Mouse (Mus musculus): ENCODE measurements around the gene Gm20388. TPM values are rescaled to one million over a fixed set of nuclear protein-coding genes. Genes with fewer than 3 reads are reported as not detected.

The Gm20388 gene
- total RNA-seq, 2 experiments from 2014 or later, result 18.5 to 23.8 TPM

DNA sequence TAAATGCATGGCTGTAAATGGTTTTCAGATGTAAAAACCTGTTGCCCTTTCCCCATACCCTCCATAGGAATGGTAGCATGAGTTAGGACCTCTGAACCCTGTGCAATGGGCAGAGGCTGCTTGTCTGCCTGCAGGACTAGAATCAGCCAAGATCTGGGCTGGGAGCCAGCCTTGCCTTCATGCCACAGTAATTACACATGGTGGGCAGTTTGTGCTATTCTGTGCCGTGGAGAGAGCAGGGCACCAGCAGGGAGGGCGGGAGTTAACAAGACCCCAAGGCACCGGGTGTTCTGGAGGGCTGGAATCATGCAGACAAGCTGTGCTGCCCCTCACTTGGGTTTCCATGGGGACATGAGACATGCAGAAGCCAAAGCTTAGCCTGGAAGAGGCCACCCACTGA lies 2894.7 kb downstream of the Gm20388 start:
- ATAC-seq (replicated peaks; ENCODE audit: poor library complexity, severe bottlenecking), result no peak

GRCm38 (mm10) chr8:122806956-122807538 lies 2896.4 kb downstream of the Gm20388 start:
- ATAC-seq (replicated peaks; ENCODE audit: poor library complexity, severe bottlenecking), result no peak

DNA sequence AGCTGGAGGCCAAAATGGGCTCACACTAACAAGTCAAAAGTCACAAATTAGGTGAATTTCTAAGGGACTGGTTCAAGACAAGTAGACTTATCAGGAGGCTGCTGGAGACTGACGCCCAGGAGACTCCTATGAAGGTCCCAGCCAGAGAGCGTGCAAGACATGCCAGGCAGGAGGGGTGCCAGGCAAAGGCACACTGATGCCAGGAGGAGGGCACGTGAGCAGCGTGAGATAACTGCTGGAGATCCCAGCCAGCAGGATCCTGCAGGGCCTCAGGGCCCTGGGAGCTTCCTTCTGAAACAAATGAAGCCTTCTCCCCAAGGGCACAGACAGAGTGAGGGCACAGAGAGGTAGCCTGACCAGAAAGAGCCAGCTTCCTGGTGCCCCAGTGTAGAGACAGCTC lies 2897.3 kb downstream of the Gm20388 start:
- ATAC-seq (replicated peaks; ENCODE audit: poor library complexity, severe bottlenecking), result no peak

DNA sequence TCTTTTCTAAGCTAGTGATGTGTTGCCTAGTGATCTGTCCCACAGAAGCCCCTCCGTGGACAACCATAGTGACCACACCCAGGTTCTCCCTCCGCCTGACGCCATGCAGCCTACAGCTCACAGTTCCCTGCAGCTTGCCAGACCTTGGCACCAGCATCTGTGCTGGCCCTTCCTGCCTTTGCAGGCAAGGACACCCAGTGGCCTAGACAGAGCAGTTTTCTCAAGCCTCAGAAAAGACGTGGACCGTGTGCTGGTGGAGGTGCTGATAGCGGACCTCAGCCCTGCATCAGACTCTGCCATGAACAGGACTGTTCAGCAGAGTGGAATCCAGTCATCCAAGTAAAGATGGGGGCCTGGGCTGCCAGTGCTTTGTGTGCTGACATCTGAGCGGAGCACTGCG lies 2899.7 kb downstream of the Gm20388 start:
- no peak for ATAC-seq (replicated peaks; ENCODE audit: poor library complexity, severe bottlenecking)

- no peak for ATAC-seq (replicated peaks; ENCODE audit: poor library complexity, severe bottlenecking)
Measured at GRCm38 (mm10) chr8:122811870-122812494, 2901.3 kb downstream of the Gm20388 start.

- ATAC-seq (replicated peaks; ENCODE audit: poor library complexity, severe bottlenecking), result no peak
Measured at GRCm38 (mm10) chr8:122812610-122813250, 2902.1 kb downstream of the Gm20388 start.

DNA sequence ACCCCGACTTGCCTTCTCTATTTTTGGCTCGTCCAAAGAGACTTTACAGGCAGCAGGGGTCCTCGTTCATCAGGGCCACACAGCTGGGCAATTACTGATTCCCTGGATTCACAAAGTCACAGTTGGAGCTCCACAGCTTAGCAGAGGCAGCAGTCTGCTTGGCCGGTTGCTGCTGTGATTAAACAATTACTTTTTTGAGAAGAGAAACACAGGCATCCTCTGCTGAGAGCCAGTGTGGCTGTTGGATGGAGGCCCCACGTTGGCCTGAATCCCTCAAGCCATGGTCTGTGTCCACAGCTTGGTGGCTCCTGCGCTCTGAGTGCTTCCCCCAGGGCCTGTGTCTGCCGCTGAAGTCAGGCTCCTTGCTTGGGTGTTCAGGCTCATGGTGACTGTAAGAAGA lies 2904.0 kb downstream of the Gm20388 start:
- no peak for ATAC-seq (replicated peaks; ENCODE audit: poor library complexity, severe bottlenecking)

DNA sequence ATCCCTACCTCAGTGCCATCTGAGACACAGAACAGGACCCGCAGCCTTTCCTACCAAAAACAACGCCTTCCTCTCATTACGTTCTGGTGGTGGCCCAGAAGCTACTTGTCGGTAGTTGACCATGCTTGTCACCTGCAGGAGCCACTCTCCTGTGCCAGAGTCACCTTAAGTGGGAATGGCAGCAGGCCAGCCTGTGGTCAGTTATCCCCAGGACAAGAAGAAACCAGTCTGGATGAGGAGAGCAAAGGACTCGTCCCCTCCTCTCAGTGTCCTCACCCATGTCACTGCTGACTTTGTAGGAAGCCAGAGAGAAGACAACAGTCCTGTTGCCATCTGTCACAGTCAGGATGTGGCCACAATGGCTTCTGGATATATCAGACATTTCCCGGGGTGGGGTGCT lies 2906.3 kb downstream of the Gm20388 start:
- no peak for ATAC-seq (replicated peaks; ENCODE audit: poor library complexity, severe bottlenecking)

GRCm38 (mm10) chr8:122817724-122818496 lies 2907.3 kb downstream of the Gm20388 start:
- ATAC-seq (replicated peaks; ENCODE audit: poor library complexity, severe bottlenecking), result no peak

DNA sequence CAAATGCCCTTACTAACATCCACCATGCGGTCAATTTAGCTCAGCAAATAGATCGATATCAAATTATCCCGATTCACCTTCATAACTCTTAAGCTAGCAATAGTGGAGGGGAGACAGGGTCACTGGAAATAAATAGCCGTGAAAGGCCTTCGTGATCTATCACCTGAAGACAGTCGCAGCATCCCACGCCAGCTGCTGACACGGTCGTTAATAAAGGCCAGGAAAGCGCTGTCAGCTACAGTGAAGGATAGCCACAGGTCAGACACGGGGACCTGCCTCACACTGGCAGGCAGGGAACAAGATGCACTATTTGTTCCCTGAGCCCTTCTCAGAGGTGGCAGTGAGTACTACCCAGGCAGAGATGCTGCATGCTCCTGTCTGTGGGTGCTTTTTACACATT lies 2909.1 kb downstream of the Gm20388 start:
- no peak for ATAC-seq (replicated peaks; ENCODE audit: poor library complexity, severe bottlenecking)

- no peak for ATAC-seq (replicated peaks; ENCODE audit: poor library complexity, severe bottlenecking)
Measured at GRCm38 (mm10) chr8:122824571-122824970, 2913.9 kb downstream of the Gm20388 start.

- no peak for ATAC-seq (replicated peaks; ENCODE audit: poor library complexity, severe bottlenecking)
Measured at GRCm38 (mm10) chr8:122824986-122825385, 2914.3 kb downstream of the Gm20388 start.

DNA sequence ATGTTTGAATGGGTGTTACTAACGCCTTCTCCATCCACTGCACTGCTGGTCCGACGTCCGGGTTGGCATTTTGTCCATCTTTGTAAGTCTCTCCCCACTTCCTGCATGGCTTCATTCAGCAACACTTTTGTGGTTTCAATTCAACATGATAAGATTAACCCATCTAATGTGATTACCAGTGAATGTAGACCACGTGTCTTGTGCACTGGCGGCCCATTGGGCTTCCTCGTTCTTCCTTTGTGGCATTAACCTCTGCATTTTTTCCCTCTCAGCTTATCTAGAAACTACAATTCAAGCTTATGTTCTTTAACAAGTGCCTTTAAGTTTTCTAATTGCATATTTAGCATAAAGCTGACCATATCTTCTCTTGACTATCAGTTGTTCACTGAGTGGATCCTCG lies 2914.8 kb downstream of the Gm20388 start:
- peak; percentile 49 for ATAC-seq (replicated peaks; ENCODE audit: poor library complexity, severe bottlenecking)

- ATAC-seq (replicated peaks; ENCODE audit: poor library complexity, severe bottlenecking), result no peak
Measured at GRCm38 (mm10) chr8:122829396-122829795, 2918.8 kb downstream of the Gm20388 start.

DNA sequence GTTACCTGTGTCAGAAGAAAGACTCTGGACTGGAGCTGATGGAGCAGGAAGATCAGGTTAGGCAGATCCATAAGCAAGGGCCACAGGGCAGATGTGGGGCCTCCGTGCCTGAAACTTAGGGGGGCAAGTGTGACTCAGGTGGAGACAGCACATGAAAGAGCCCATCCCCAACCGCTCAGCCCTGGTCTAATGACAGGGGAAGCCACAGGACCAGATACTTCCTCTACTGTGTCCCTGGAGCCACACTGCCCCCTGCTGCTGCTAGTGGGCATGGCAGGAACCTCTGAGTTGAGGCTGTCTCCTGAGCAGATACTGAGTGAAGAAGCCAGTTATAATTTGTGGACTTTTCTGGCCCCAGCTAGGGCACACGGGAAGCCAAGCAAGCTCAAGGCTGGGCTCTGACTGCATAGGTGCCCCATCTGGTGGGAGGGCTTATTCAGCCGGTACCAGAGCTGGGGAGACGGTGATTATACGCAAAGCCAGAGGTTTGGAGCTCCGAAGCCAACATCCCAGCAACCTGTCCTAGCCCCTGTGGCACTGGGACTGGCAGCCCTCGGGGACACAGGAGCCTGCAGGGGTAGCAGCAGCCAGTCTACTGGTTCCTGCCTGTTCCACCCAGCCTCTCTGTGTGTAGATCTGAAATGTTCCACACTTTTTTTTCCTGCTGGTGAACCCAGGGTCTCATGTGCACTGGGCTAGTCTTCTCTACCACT lies 2919.9 kb downstream of the Gm20388 start:
- peak; percentile 94 for ATAC-seq (replicated peaks; ENCODE audit: poor library complexity, severe bottlenecking)

DNA sequence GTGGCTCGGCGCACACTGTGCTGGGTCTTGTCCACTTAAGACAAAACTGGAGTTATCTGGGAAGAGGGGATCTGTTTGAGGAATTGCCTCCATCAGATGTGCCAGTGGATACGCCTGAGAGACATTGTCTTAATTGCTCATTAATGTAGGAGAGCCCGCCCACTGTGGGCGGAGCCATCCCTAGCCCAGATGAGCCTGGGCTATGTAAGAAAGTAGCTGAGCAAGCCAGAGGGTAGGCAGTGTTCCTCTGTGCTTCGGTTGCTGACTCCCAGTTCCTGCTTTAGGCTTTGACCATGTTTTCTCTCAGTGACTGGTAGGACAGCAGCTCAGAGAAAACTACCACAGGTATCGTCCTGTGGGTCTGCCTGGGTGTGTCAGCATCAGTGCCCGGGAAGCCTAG lies 2923.8 kb downstream of the Gm20388 start:
- ATAC-seq (replicated peaks; ENCODE audit: poor library complexity, severe bottlenecking), result no peak

- ATAC-seq (replicated peaks; ENCODE audit: poor library complexity, severe bottlenecking), result peak; percentile 70
Measured at GRCm38 (mm10) chr8:122834971-122835370, 2924.3 kb downstream of the Gm20388 start.

GRCm38 (mm10) chr8:122836199-122836598 lies 2925.6 kb downstream of the Gm20388 start:
- ATAC-seq (replicated peaks; ENCODE audit: poor library complexity, severe bottlenecking), result no peak

GRCm38 (mm10) chr8:122836696-122837095 lies 2926.1 kb downstream of the Gm20388 start:
- ATAC-seq (replicated peaks; ENCODE audit: poor library complexity, severe bottlenecking), result no peak

- ATAC-seq (replicated peaks; ENCODE audit: poor library complexity, severe bottlenecking), result no peak
Measured at GRCm38 (mm10) chr8:122844161-122844560, 2933.5 kb downstream of the Gm20388 start.
